Mouse (Mus musculus): ENCODE results near the gene Pbp2. TPM values are rescaled to one million over a fixed set of nuclear protein-coding genes. Genes with fewer than 3 reads are reported as not detected.
A peak's percentile ranks its signal among the peaks of the same experiment; 100 is the strongest.

Pbp2 gene
- polyA plus RNA-seq, 1 experiment from 2014 or later: not detected

DNA sequence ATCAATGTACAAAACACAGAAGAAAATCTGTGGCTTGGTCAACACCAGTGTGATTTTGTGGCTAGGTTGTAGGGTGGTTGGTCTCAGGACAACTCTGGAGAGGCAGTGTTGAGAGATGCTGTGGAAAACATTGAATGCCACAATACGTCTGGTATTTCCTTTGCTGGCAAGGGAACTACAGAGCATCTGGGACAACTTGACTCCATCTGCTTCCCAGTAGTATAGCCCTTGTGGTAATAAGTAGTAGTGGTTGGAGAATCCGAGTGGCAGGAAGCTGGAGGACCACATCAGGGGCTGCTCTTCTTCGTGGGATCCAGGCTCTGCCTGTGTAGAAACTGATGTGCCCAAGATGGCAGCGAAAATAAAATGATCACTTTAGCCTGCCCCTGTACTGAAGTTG is 21.7 kb upstream of the Pbp2 start:
- Histone ChIP-seq H3K9ac (ENCODE audit: low read depth, low read length) (no peak overlapping the region), H3K27me3 (ENCODE audit: control insufficient read depth, insufficient read depth, low read depth, low read length) (no peaks in the 10 kb centered on the region), H3K36me3 (ENCODE audit: control insufficient read depth, insufficient read depth, low read length) (no peaks in the 10 kb centered on the region), H3K9me3 (replicated peaks; ENCODE audit: control insufficient read depth, low read length, poor library complexity, severe bottlenecking) (no peaks in the 10 kb centered on the region), H3K27ac (ENCODE audit: low read length) (no peak overlapping the region), H3K4me3 (ENCODE audit: low read depth, low read length) (no peak overlapping the region), H3K4me2 (ENCODE audit: low read length) (no peak overlapping the region), H3K4me1 (ENCODE audit: control insufficient read depth, insufficient read depth, low read length) (peaks cover 14% of the 10 kb centered on the region)
- 89% methylated on average over 4 of the region's 4 CpGs for WGBS
- ATAC-seq: no peak

DNA sequence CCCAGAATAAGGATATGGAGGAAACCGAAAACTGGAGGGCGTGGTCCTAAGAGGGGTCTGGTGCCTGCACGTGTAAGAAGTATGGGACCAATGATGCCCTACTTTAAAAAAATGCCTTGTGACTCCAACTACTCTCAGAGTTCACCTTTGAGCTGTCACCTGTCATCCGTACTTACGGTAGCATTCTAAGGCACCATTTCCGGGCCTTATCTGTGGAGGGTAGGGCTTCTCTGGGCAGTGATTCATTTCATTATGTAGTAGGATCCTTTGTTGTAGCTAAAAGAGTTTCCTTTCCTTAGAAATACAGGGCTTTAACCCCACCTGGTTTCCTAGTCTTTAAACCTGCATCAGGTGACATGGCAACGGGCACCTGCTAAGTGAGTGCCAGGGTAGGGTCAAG is 16.6 kb upstream of the Pbp2 start:
- H3K27me3 ChIP-seq (ENCODE audit: control insufficient read depth, insufficient read depth, low read depth, low read length): no peaks in the 10 kb centered on the region
- no peak for ATAC-seq
- 87% methylated on average over 7 of the region's 7 CpGs for WGBS
- no peaks in the 10 kb centered on the region for H3K36me3 ChIP-seq (ENCODE audit: control insufficient read depth, insufficient read depth, low read length)
- no peak overlapping the region for H3K4me2 ChIP-seq (ENCODE audit: low read length)
- H3K27ac ChIP-seq (ENCODE audit: low read length): no peak overlapping the region
- H3K9me3 ChIP-seq (replicated peaks; ENCODE audit: control insufficient read depth, low read length, poor library complexity, severe bottlenecking): no peaks in the 10 kb centered on the region
- H3K4me1 ChIP-seq (ENCODE audit: control insufficient read depth, insufficient read depth, low read length): no peaks in the 10 kb centered on the region
- no peak overlapping the region for H3K9ac ChIP-seq (ENCODE audit: low read depth, low read length)
- H3K4me3 ChIP-seq (ENCODE audit: low read depth, low read length): no peak overlapping the region

DNA sequence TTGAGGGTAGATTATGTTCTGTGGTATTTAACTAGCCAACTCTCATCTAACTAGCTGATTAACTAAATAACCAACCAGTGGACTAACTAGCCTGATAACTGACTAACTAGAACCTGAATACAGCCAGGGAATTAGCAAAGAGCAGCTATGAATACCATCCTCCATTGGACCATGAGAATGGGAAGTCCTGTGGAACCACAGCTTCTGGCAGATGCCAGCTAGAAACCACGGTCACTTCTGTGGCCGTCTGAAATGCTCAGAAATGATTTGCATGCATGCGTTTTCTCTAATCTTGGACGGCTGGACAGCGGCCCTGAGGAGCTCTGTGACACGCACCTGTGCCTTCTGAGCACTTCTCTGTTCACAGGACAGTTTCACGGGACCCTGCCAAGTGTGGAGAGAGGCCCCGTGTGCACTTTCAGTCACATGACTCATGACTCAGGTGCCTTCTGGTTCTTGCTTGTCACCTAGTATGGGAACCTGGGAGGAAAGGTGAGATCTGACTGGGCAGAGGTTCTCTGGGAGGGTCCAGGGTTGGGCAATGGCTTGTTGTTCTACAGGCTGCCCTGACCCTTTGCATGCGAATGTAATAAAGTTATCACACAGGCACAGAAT is 14.6 kb upstream of the Pbp2 start:
- H3K27me3 ChIP-seq (ENCODE audit: control insufficient read depth, insufficient read depth, low read depth, low read length): no peaks in the 10 kb centered on the region
- H3K4me1 ChIP-seq (ENCODE audit: control insufficient read depth, insufficient read depth, low read length): no peaks in the 10 kb centered on the region
- 81% methylated on average over 9 of the region's 9 CpGs for WGBS
- H3K9ac ChIP-seq (ENCODE audit: low read depth, low read length): no peak overlapping the region
- no peaks in the 10 kb centered on the region for H3K36me3 ChIP-seq (ENCODE audit: control insufficient read depth, insufficient read depth, low read length)
- no peak overlapping the region for H3K27ac ChIP-seq (ENCODE audit: low read length)
- ATAC-seq: no peak
- H3K4me2 ChIP-seq (ENCODE audit: low read length): no peak overlapping the region
- H3K4me3 ChIP-seq (ENCODE audit: low read depth, low read length): no peak overlapping the region
- no peaks in the 10 kb centered on the region for H3K9me3 ChIP-seq (replicated peaks; ENCODE audit: control insufficient read depth, low read length, poor library complexity, severe bottlenecking)

DNA sequence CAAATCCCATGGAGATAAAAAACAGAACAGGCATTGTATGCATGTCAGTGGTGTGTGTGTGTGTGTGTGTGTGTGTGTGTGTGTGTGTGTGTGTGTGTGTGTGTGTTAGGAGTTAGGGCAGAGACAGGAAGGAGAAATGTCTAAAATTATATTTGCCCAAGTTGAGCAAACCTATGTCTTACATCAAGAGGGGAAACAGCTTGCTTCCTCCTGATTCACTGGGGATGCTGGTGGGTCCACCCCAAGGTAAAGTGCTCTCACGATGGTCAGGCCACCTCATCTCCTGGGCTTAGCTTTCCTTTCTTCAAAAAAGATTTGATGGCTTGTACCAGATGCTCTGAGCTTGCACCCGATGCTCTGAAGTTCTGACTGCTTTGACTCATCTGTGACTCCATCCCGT is 13.9 kb upstream of the Pbp2 start:
- Histone ChIP-seq H3K9me3 (replicated peaks; ENCODE audit: control insufficient read depth, low read length, poor library complexity, severe bottlenecking) (no peaks in the 10 kb centered on the region), H3K4me2 (ENCODE audit: low read length) (no peak overlapping the region), H3K4me1 (ENCODE audit: control insufficient read depth, insufficient read depth, low read length) (no peaks in the 10 kb centered on the region), H3K27me3 (ENCODE audit: control insufficient read depth, insufficient read depth, low read depth, low read length) (no peaks in the 10 kb centered on the region), H3K27ac (ENCODE audit: low read length) (no peak overlapping the region), H3K36me3 (ENCODE audit: control insufficient read depth, insufficient read depth, low read length) (no peaks in the 10 kb centered on the region), H3K4me3 (ENCODE audit: low read depth, low read length) (no peak overlapping the region), H3K9ac (ENCODE audit: low read depth, low read length) (no peak overlapping the region)
- WGBS: 83% methylated on average over 3 of the region's 3 CpGs
- no peak for ATAC-seq

DNA sequence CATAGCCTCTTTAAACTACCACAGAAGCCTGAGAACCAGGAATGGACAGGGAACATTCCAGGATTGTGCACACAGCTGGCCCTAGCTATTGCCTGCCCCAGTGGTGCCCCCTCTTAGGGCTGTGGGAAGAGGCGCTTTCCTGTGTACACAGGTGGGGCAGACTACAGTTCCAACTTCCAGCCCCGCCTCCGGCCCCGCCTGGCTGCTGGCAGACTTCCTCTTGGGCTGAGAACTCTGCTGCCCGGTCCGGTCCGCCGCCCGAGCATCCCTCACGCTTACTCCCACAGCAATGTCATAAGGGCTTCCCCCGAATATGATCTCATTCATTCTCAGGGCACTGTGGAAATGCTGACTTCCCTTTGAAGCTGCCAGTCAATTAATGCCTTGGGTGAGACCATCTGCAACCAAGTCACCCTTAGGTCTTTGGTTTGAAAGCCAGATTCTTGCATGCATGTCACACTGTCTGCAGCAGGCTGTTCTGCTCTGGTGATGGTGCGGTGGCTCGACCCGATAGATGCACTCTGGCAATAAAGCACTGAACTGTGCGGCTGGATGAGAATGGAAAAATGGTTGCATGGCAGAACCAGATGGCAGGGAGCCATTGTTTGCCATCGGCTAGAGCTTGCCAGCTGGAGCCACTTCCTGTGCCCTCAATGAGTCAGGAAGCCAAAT is 13.2 kb upstream of the Pbp2 start:
- no peak overlapping the region for H3K4me3 ChIP-seq (ENCODE audit: low read depth, low read length)
- H3K36me3 ChIP-seq (ENCODE audit: control insufficient read depth, insufficient read depth, low read length): no peaks in the 10 kb centered on the region
- ATAC-seq: peak; percentile 36
- H3K9me3 ChIP-seq (replicated peaks; ENCODE audit: control insufficient read depth, low read length, poor library complexity, severe bottlenecking): no peaks in the 10 kb centered on the region
- no peak overlapping the region for H3K4me2 ChIP-seq (ENCODE audit: low read length)
- H3K27ac ChIP-seq (ENCODE audit: low read length): no peak overlapping the region
- H3K4me1 ChIP-seq (ENCODE audit: control insufficient read depth, insufficient read depth, low read length): no peaks in the 10 kb centered on the region
- 52% methylated on average over 16 of the region's 16 CpGs for WGBS
- H3K27me3 ChIP-seq (ENCODE audit: control insufficient read depth, insufficient read depth, low read depth, low read length): no peaks in the 10 kb centered on the region
- H3K9ac ChIP-seq (ENCODE audit: low read depth, low read length): no peak overlapping the region

DNA sequence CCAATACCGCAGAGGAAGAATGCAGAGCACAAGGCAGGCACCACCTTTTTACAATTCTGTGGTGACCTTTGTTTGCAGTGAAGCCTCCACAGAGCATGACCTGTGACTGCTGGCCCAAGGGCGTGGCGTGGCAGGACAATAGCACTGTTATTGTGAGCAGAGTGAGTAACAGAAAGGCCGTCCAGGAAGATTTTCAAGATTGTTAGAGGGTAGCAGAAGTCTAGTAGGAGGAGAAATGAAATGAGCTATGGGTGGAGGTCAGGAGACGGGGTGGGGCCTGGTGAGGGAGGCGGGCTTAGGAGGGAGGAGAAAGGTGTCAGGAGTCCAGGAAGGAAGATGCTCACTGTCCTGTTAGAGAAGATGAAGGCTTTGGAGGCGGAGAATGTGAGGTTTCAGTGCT is 12.5 kb upstream of the Pbp2 start:
- no peaks in the 10 kb centered on the region for H3K36me3 ChIP-seq (ENCODE audit: control insufficient read depth, insufficient read depth, low read length)
- whole genome bisulfite sequencing: 74% methylated on average over 7 of the region's 7 CpGs
- no peak for ATAC-seq

DNA sequence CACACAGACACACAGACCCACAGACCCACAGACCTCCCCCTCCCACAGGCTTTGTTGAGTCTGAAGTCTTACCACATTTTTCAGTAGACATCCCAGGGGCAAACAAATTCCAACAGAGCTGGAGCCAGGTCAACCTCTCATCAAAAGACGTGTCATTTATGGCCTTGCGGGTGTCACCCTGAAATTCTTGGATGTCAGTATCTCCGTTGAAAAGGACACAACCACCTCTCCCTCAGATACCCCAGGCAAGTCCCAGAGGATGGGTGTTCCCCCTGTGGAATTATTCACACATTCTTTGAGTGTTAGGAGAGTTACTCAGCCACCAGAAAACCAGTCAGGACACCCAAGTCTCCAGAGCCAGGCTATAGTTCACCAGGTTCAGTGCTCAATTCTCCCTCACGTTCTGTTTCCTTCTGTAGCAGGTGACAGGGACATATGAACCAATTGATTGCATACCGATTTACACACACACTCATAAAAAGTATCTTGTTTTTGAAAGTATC is 9.3 kb upstream of the Pbp2 start:
- no peak overlapping the region for H3K27ac ChIP-seq (ENCODE audit: low read length)
- no peaks in the 10 kb centered on the region for H3K27me3 ChIP-seq (ENCODE audit: control insufficient read depth, insufficient read depth, low read depth, low read length)
- WGBS: 82% methylated on average over 5 of the region's 5 CpGs
- no peak for ATAC-seq
- no peak overlapping the region for H3K9ac ChIP-seq (ENCODE audit: low read depth, low read length)
- no peak overlapping the region for H3K4me3 ChIP-seq (ENCODE audit: low read depth, low read length)
- no peak overlapping the region for H3K4me2 ChIP-seq (ENCODE audit: low read length)
- H3K9me3 ChIP-seq (replicated peaks; ENCODE audit: control insufficient read depth, low read length, poor library complexity, severe bottlenecking): no peaks in the 10 kb centered on the region
- no peaks in the 10 kb centered on the region for H3K36me3 ChIP-seq (ENCODE audit: control insufficient read depth, insufficient read depth, low read length)
- H3K4me1 ChIP-seq (ENCODE audit: control insufficient read depth, insufficient read depth, low read length): no peaks in the 10 kb centered on the region

More for the DNA sequence above, 12.5 kb upstream of the Pbp2 start:
- Histone ChIP-seq H3K4me3 (ENCODE audit: low read depth, low read length) (no peak overlapping the region), H3K9ac (ENCODE audit: low read depth, low read length) (no peak overlapping the region), H3K27me3 (ENCODE audit: control insufficient read depth, insufficient read depth, low read depth, low read length) (no peaks in the 10 kb centered on the region), H3K9me3 (replicated peaks; ENCODE audit: control insufficient read depth, low read length, poor library complexity, severe bottlenecking) (no peaks in the 10 kb centered on the region), H3K4me2 (ENCODE audit: low read length) (no peak overlapping the region), H3K27ac (ENCODE audit: low read length) (no peak overlapping the region), H3K4me1 (ENCODE audit: control insufficient read depth, insufficient read depth, low read length) (no peaks in the 10 kb centered on the region)

DNA sequence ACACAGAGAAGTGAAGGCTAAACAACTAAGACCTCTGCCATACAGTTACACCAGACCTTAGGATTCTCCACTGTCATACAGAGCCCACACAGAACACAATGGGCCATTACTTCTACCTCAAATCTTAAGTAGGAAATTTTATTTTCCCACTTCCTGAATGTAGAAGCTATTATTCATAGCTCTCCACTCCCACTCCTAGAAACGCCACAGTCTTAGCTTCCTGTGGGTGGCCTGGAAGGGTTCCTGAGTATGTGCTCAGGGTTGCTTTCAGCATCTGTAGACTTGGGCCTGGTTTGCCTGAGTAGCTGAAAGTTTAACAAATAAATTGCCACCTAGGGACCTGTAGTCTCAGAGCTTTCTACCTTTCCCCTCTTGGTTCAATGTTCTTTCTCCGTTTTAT is 5.9 kb upstream of the Pbp2 start:
- Histone ChIP-seq H3K4me1 (ENCODE audit: control insufficient read depth, insufficient read depth, low read length) (no peaks in the 10 kb centered on the region), H3K36me3 (ENCODE audit: control insufficient read depth, insufficient read depth, low read length) (no peaks in the 10 kb centered on the region), H3K4me2 (ENCODE audit: low read length) (no peak overlapping the region), H3K9me3 (replicated peaks; ENCODE audit: control insufficient read depth, low read length, poor library complexity, severe bottlenecking) (no peaks in the 10 kb centered on the region), H3K27ac (ENCODE audit: low read length) (no peak overlapping the region), H3K4me3 (ENCODE audit: low read depth, low read length) (no peak overlapping the region), H3K27me3 (ENCODE audit: control insufficient read depth, insufficient read depth, low read depth, low read length) (no peaks in the 10 kb centered on the region), H3K9ac (ENCODE audit: low read depth, low read length) (no peak overlapping the region)
- no peak for ATAC-seq
- WGBS: 86% methylated on average over 2 of the region's 2 CpGs

DNA sequence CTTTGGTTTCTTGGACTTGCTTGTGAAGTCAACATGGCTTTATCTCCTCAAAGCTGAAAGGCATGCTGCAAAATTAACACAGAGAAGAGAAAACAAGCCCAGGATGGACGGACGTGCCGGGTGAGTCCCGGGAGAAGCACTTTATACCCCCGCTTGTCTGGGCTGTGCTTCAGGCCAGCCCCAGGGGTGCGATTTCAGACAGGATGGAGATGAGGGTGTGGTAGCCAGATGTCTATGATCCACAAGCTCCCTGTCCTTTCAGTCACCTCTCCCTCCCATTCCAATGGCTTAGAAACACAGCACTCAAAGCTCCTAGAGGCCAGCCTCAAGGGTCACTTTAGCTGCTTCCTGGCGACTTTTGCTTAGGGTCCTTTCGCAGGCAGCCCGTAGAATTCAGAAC is 3.8 kb upstream of the Pbp2 start:
- H3K9me3 ChIP-seq (replicated peaks; ENCODE audit: control insufficient read depth, low read length, poor library complexity, severe bottlenecking): no peaks in the 10 kb centered on the region
- H3K4me2 ChIP-seq (ENCODE audit: low read length): no peak overlapping the region
- H3K36me3 ChIP-seq (ENCODE audit: control insufficient read depth, insufficient read depth, low read length): no peaks in the 10 kb centered on the region
- WGBS: 82% methylated on average over 9 of the region's 9 CpGs
- ATAC-seq: no peak
- no peaks in the 10 kb centered on the region for H3K4me1 ChIP-seq (ENCODE audit: control insufficient read depth, insufficient read depth, low read length)
- H3K4me3 ChIP-seq (ENCODE audit: low read depth, low read length): no peak overlapping the region
- no peaks in the 10 kb centered on the region for H3K27me3 ChIP-seq (ENCODE audit: control insufficient read depth, insufficient read depth, low read depth, low read length)
- H3K27ac ChIP-seq (ENCODE audit: low read length): no peak overlapping the region
- no peak overlapping the region for H3K9ac ChIP-seq (ENCODE audit: low read depth, low read length)

Measured in midbrain, embryonic 16.5 days (tissue).